Mouse (Mus musculus) heart, adult 2 months (tissue): ENCODE data around the gene Kl.

Experiments used
- EP300 ChIP-seq: fragments of 200-500 bp; IDR thresholded peaks from 2 replicates; pipeline ENCODE4 v1.6.1; 2011; ENCODE audit warnings: low read depth, low read length, control low read depth; ENCODE audit not compliant: insufficient read depth
- POLR2A ChIP-seq: fragments of 200-500 bp; IDR thresholded peaks from 2 replicates; pipeline ENCODE4 v1.6.1; 2011; ENCODE audit warnings: mild to moderate bottlenecking, low read depth, low read length, control low read depth; ENCODE audit not compliant: insufficient read depth

DNA sequence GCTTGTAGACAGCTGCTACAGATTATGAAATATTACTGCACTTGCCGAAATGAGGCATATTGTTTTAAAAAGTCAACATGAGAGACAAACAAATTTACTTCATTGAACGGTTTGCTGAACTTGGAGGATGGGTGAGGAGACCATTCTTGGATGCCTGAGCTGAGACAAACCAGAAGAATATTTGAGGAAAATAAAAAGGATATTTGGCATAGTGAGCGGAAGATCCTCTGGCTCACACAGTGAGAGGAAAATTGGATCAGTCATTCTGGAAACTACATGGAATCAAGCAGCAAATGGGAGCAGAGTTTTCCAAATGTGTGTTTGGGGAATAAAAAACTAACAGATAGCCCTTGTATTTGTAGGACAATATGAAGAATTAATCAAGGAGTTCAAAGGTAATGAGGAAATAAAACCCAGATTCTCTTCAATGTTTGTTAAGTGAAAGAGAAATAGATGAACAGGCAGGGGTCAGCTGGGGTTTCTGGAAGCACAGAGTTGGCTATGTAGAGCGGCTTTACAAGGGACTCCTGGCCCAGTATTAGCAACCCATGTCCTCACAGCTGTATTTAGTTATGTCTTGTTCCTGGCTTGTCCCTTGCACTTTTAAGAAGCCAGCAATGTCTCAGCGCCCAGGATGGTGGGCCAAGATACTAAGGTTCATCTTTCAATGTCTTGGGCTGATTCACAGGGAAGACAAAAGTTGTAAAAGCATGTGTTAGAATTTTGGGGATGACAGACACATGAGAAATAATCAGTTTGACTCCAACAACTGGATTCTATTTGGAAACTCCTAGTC, 27.1 kb downstream of the Kl start:
- TF ChIP-seq EP300 = no peak
- TF ChIP-seq POLR2A = no peak
